Mouse (Mus musculus): Measurements from ENCODE around the gene Hist2h2be.
"Not testable (repeated sequence)": the region's sequence is repeated elsewhere in the genome, so short reads cannot be mapped to it uniquely, and the experiment has no call there.

Hist2h2be gene

DNA sequence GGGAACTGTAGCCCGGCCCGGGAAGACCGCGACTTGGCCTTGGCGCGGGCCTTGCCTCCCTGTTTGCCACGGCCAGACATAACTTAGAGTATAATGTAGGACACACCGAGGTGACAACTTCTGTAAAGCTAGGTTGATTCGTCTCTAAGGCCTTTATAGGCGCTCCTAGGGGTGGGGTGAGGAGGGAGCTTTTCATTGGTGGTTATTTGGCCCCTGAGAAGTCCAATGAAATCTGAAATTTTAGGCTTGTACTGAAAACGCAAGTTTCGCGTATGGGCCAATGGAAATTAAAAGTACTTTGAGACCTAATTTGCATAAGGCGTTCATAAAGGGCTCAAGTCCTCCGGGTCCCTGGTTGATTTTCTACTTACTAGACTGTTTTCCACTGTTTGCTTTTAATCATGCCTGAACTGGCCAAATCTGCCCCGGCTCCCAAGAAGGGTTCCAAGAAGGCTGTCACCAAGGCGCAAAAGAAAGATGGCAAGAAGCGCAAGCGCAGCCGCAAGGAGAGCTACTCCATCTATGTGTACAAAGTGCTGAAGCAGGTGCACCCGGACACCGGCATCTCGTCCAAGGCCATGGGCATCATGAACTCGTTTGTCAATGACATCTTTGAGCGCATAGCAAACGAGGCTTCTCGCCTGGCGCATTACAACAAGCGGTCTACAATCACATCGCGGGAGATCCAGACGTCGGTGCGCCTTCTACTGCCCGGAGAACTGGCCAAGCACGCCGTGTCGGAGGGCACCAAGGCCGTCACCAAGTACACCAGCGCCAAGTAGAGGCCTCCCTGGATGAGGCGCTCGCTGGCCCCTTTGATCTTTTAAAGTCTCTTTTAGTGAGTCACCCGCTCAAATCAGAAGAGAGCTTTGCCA is at the start of gene Hist2h2be, which contains the start of gene Hist2h2ac:
TSS of gene Hist2h2be (plus strand) at position 355 of the 875 bp plus-strand sequence.
TSS of gene Hist2h2ac (minus strand) at position 116 of the 875 bp plus-strand sequence.
- peak; percentile 75 for DNase-seq (ENCODE audit: extremely low read depth, low read depth, low spot score)

DNA sequence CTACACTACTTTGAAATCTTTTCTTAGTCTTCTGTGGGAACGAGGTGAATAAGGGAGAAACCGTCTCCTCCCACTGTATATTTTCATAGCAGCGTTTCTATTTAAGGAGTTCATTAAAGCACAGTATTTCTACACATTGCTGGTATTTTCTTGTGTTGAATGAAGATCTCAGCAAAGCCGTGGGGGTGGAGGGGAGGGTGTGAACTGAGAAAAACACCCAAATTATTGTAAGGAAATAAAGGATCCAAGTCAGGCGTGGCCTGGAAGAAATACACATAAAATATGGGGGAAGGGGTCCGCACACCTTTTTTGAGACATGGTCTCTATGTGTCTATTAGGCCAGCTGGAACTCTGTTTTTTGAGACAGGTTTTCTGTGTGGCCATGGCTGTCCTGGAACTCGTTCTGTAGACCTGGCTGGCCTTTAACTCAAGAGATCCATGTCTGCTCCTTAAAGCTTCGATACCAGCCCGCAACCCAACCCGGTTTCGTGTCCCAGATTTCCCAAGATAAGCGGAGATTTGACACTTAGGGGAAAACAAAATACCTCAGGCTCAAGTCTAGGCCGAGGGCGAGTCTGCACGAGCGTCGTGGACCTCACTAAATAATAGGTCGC is 49.2 kb upstream of the Hist2h2be start:
- DNase-seq (ENCODE audit: extremely low read depth, low read depth, low spot score): no peak

DNA sequence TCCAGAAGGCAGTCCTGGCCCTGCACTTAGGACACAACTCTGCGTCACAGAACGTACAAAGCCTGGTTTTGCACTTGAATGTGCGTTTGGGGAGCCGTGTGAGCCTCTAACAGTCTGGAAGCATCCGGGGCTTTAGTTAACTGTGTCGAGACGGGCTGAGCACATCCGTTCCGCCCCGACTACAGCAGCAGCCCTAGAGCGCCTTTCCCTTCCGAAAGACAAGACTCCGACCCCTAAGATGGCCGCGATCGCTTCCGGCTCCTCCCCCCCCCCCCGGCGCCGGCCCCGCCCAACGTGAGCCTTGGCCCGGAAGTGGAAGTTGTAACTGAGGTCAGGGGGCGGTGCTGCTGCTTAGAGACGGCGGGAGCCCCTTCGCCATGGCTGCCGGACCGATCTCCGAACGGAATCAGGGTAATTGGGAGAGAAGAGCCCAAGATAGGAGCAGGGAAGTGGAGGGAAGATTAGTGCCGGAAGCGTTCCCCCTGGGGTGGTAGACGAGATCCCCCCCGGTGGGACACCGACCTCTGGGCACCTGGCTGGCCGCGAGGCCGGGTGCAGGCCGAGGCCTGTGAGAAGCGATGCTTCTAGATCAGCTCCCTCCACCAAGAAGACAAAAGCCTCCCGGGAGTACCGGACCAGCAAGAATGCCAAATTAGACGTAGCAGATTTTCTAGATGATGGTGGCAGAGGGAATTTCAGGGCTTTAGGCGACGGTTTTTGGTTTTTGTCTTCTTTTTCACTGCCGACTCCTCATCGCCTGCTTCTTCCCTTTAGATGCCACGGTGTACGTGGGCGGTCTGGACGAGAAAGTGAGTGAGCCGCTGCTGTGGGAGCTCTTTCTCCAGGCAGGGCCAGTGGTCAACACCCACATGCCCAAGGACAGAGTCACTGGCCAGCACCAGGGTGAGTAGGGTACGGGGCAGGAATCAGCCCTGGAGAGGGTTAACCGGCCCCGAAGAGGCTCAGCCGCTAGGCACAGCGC is 48.4 kb upstream of the Hist2h2be start, which contains the start of gene Sf3b4:
TSS of gene Sf3b4 (plus strand) at position 136 of the 982 bp plus-strand sequence.
- no peak for DNase-seq (ENCODE audit: extremely low read depth, low read depth, low spot score)

DNA sequence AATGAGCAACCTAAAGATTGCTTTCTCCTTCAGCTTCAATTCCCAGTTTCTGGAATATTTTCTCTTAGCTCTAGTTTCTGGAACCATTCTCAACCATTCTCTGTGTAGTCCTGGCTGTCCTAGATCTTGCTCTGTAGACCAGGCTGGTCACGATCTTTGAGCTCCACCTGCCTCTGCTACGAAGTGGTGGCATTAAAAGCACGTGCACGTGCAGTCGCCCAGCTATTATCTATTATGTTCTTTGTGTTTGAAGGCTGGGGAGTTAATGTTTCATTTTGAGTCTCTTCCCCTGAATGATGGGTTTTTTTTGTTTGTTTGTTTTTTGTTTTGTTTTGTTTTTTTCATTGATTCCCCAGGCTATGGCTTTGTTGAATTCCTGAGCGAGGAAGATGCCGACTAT is 47.7 kb upstream of the Hist2h2be start:
- DNase-seq (ENCODE audit: extremely low read depth, low read depth, low spot score): no peak

DNA sequence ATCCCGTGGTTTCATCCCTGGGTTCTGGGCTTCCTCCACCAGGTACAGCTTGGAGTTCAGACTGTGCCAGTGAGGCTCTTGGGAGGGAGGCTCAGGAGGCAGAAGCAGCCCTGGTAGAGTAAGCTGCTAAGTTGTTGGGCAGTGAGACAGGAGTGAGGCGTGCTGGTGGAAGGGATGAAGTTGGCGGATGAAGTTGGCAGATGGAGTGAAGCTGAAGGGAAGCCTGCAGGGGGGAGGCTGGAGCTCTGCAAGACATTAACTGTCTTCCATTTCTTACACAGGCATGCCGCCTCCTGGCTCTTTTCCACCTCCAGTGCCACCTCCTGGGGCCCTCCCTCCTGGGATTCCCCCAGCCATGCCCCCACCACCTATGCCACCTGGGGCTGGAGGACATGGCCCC is 46.9 kb upstream of the Hist2h2be start:
- not testable (repeated sequence) for DNase-seq (ENCODE audit: extremely low read depth, low read depth, low spot score)

DNA sequence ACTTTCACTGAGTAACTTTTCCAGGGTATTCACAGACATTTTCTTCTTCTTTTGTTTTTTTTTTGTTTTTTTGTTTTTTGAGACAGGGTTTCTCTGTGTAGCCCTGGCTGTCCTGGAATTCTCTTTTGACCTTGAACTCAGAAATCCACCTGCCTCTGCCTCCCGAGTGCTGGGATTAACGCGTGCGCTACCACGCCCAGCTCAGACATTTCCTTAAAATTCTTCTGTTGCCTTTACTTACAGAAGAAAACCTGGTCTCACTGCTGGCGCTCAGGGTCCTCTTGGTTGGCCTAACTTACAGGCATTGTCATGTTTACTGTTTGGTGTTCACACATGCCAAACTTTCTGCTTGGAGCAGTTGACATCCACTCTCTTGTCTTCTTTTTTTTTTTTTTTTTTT is 45.7 kb upstream of the Hist2h2be start:
- DNase-seq (ENCODE audit: extremely low read depth, low read depth, low spot score): no peak

DNA sequence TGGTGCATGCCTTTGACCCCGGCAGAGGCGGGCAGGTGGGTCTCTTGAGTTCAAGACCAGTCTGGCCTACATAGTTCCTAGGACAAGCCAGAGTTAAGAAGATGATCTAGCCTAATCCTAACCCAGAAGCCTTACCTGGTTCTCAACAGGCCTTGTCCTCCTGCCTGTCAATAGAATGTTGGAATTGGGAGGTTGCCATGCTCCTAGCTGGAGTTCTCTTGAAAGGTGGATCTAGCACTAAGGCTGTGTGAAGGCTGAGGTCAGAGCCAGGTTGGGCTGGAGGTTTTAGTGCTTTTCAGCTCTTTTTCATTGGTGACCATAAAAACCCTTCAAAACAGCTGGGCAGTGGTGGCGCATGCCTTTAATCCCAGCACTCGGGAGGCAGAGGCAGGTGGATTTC is 42.5 kb upstream of the Hist2h2be start:
- DNase-seq (ENCODE audit: extremely low read depth, low read depth, low spot score): no peak

DNA sequence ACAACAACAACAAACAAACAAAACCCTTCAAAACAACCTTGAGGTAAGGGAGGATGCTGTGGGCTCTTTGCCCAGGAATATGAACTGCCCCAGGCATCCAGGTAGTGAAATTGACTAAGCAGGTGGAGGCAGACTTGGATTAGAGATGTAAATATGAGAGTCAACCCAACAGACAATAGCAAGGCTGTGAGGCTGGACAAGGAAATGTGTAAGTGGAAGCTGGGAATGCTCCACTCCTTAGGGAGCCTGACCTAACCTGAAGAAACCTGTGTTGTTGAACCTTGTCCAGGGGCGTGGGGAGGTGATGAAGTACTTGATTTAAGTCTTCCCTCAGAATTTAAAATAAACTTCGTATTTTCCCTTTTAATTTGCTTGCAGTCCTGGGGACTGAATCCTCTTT is 42.0 kb upstream of the Hist2h2be start:
- DNase-seq (ENCODE audit: extremely low read depth, low read depth, low spot score): no peak

DNA sequence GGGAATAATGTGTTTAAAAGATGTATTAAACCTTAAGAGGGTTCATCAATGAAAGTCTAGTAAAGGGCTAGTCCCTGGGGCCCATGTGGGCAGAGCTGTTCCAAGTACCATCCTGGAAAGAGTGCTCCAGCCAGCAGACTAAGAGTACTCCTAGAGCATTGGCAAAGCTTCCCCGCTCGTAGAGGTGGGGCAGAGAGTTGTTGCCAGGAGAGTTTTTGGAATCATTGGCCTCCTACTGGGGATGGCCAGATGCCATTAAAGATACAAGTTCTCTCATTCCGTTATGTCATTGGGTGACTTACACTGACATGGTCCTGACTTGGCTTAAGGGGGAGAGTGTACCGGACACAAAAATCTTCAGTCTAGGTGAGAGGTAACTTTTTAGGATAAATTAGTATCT is 41.4 kb upstream of the Hist2h2be start:
- DNase-seq (ENCODE audit: extremely low read depth, low read depth, low spot score): no peak

DNA sequence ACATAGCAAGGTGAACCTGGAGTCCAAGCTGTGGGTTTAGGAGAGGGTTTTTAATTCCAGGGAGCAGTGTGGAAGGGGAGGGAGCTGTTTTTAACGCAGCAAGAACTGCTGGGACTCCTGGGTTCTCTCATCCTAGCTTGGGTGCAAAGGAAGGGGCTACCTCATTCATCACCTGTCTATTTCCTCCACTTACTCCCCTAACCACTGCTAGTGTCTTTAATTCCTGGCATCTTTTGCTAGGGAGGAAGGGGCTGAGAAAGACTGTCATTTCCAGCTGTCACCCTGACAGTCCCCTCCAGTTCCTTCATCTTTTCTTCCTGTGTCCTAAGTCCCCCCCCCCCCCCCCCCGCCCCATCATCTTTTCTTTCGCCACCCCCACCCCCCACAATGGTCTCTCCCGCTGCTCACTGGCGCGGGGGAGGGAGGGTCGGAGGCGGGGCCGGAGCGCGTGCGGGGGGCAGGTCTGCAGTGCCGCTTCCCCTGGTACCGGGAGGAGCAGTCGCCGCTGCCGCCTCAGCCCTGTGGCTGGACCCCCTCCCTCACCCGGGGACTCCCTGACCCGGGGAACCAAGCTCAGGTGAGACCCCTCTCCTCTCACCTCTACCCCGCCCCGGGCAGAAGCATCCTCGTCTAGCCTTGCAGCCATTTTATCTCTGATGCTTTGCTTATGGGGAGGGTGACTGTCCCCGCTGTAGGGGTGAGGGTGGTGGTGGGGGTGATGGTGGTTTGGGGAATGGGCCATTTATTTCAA is 40.0 kb upstream of the Hist2h2be start, which contains the start of gene Sv2a:
TSS of gene Sv2a (plus strand) at position 425 of the 751 bp plus-strand sequence.
- DNase-seq (ENCODE audit: extremely low read depth, low read depth, low spot score): no peak

DNA sequence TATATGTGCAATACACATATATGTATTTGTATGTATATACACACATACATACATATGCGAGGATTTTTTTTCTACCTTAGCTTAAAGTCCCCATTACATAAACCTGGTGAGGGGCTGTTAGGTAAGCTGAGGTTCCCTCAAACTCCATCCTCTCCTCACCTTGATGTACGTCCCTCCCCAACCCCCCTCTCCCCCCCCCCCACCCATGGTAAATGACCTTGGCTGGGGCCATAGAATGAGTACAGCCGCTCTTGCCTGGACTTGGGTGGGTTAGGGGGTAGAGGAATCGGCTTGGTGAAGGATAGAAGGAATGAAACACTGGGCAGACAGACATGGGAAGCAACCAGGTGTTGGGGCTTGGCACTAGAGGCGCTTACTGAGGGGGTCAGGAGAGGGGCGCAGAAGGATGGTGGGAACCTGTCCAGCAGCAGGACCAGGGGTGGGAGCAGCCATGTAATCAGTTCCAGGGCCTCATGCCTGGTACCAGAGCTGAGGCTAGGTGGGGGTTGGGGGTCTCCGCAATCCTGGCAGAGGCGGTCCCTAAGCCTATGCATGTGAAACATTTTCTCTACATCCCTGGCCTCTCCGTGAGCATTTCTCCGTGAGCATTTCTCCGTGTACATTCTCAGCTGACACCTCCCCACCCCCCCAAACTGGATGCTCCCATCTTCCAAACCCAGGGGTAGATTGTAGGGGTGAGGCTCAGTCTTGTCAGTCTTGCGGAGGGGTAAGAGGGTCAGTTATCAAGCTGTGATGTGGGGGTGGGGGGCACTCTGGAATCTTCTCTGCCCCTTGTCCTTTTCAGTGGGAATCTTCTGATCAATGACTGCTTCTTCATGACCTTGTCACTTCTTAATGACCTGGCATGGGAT is 39.2 kb upstream of the Hist2h2be start:
- no peak for DNase-seq (ENCODE audit: extremely low read depth, low read depth, low spot score)

DNA sequence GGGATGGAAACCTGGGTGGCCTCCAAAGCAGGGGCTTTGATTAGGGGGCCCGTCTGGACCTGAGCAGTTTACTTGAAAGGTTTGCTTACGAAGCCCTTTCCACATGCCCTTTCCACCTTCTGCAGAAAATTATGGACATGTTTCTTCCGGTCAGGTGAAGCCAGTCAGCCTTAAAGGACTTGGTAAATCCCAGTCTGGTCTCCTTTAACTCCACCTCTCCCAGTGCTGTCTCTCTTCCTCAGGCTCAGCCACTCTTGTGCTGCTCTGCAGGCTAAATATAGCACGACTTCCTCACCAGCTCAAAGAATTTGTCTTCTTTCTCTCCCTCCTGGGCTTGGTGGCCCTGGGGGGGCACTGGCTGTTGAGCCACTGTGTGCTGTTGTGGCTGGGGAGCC is 38.5 kb upstream of the Hist2h2be start:
- no peak for DNase-seq (ENCODE audit: extremely low read depth, low read depth, low spot score)

DNA sequence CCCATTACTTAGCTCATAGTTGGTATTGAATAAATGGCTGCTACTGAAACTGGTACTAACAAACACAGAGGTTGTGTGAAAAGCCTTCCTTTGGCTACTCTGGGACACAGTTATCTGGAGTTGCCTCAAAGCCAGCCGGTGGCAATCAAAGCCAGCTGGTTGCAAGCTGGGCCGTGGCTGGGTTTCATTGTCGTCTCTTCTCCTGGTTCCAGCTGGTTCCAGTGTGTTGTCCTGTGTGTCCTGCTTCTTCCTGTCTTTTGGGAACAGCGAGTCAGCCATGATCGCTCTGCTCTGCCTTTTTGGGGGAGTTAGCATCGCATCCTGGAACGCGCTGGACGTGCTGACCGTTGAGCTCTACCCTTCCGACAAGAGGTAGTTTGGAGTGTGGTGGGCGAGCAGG is 27.9 kb upstream of the Hist2h2be start:
- DNase-seq (ENCODE audit: extremely low read depth, low read depth, low spot score): no peak

DNA sequence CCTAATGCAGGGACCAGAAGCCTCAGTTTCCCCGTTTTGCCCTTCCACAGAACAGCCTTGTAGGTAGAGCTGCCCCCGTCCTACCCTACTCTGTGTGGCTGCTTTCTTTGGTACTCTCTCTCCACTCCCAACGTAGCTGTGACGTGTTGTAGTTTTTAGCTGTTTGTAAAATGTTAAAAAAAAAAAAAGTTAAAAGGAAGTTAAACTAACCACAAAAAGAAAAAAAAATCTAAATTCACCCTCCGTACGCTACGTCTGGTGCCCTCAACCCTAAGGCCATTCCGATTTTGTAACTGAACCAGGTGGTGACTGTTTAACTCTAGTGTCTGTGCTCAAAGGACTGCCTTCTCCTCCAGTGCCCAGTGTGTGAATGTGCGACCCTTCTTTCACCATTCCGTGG is 26.0 kb upstream of the Hist2h2be start:
- DNase-seq (ENCODE audit: extremely low read depth, low read depth, low spot score): no peak

DNA sequence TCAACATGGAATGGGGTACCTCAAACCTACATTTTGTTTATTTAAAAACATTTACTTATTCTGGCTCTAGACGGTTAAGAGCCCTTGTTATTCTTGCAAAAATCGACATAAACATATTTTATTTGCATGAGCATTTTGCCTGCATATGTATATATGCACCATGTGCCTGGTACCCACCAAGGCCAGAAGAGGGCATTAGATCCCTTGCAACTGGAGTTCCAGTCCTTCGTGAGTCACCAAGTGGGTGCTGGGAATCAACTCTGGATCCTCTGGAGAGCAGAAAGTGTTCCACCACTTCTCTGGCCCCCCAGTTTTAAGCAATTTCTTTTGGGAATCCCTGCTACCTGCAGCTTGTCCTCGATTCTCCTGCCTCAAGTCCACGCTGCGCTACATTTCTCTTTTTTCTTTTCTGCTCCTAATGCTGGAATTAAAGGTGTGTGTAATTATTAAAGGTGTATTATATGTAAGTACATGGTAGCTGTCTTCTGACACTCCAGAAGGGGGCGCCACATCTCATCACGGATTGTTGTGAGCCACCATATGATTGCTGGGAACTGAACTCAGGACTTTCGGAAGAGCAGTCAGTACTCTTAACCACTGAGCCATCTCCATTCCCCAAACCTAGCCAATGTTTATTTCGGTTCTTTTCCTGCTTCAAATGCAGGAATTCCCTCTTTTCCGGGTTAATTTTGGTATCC is 25.2 kb upstream of the Hist2h2be start:
- no peak for DNase-seq (ENCODE audit: extremely low read depth, low read depth, low spot score)

DNA sequence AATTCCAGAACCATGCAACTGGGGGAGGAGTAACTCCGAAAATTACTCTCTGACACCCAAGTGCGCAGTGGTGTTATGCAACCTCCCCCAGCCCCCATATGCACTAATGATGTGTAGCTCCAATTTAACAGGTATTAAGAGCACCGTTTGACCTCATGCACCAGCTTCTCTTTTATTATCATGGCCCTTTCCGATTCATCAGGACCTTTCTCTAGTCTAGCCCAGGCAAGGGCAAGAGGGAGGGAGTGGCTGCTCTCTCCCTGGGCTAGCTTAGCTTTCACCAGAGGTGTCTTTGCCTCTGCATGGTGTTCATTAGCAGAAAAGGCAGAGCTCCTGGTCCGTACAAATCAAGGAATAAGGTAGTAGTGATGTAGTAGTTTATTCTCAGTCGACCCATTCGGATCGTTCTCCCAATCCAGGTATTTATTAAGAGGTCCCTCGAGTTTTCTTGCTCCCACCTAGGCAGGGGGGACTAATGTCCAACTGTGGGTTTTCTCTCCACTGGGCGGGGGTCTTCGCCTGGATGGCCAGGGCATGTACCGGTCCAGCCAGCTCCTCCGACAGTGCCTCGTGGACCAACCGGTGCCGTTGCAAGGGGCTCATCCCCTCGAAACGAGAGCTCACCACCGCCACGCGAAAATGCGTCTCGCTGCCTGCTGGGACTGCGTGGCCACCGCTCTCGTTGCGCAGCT is 24.3 kb upstream of the Hist2h2be start:
- no peak for DNase-seq (ENCODE audit: extremely low read depth, low read depth, low spot score)

DNA sequence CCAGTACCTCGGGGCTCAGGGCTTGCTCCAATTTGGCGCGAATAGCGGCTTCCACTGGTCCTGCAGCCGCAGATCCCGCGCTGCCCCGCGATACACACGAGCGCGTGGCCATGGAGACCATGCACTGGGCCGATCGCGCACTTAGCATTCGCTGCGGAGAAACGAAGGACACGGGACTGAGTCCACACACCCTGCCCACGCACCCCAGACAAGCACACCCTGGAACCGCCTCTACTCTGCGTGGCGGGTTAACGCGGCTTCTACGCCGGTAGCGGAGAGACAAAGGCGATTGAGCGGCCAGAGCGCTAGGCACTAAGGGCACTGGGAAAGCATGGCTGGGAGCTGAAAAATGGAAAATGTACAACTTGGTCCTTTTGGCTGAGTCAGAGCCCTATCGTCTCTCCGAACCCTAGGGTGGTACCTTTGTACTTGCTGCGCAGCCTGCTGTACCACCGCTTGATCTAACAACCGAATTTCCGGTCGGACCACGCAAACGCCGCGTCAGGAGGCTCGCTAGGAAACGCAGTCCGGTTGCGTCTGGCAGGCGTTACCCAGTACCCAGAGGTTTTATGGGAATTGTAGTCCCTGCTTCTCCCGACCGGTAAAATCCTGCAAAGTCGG is 23.7 kb upstream of the Hist2h2be start:
- DNase-seq (ENCODE audit: extremely low read depth, low read depth, low spot score): peak; percentile 42

DNA sequence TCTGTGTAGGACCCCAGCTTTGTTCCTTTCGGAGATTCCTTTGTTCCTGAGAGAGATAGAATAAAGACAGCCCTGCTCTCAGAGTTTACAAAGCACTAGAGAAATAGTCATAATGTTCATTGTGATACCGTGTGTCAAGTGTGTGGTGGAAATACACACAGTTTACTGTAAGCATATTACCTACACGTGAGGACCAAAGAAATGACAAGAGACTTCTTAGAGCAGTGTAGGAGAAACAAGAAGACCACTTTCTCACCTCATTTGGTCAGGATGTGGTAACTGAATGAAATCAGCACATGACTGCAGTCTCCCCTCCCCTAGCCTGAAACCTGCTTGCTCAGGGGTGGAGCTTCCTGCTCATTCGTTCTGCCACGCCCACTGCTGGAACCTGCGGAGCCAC is 22.7 kb upstream of the Hist2h2be start:
- no peak for DNase-seq (ENCODE audit: extremely low read depth, low read depth, low spot score)
